Mouse (Mus musculus) kidney, postnatal 4 days (tissue): ENCODE measurements around the gene Snx17.

Experiments used
- DNase-seq, 2 experiments: peaks; one replicate each; pipeline ENCODE4 v3.0.0; 2021; ENCODE audit warnings: mixed read lengths in 2 of 2

The Snx17 gene

DNA sequence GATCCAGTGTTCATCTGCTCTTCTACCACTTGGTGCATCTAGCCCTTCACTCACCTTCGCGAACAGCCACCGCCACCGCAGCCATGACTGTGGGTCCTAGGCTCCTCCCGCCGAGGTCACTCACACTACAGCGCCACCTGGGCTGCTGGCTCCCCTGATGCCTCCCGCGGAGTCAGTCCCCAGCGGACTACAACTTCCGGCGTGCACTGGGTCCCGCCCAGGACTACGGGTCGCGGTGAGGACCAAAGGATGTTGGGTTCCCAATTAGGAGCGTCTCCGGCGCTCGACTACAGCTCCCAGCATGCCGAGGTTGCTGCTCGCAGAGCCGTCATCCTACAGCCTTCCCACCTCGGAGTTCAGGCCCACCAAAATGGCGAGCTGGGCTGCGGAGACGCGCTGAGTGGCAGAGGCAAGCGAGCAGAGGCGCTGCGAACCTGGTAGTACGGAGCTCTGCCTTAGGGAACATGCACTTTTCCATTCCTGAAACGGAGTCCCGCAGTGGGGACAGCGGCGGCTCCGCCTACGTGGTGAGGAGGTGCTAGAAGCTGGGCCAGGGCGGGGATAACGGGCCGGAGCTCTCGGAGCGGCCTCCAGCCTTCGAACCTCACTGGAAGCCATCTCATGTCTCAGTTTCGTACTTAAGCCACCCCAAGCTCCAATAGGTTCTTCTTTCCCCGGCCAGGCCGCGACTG, at the start of gene Snx17, which contains the start of gene Eif2b4:
Gene Snx17, plus strand, starts transcription at position 289 of the 692 bp plus-strand sequence.
Gene Eif2b4, minus strand, starts transcription at position 492 of the 692 bp plus-strand sequence.
- DNase-seq: peak; percentile 99

DNA sequence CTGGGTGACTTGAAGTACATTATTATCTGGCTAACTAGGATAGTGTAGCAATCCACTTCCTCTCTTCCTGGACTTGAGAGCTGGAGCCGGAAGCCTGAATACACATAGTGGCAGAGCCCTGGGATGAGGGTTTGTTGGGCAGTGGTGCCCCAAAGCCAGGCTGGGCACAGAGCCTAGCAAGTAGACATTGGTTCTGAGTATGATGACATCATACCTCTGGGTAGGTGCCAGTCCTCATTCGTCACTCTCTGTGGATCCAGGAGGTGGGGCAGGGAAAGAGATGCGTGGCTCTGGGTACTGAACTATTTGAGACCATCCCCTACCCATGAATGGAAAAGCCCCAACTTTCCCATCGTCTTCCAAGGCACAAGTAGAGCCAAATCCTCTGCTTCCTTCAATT, 43.2 kb upstream of the Snx17 start:
- DNase-seq: no peak

DNA sequence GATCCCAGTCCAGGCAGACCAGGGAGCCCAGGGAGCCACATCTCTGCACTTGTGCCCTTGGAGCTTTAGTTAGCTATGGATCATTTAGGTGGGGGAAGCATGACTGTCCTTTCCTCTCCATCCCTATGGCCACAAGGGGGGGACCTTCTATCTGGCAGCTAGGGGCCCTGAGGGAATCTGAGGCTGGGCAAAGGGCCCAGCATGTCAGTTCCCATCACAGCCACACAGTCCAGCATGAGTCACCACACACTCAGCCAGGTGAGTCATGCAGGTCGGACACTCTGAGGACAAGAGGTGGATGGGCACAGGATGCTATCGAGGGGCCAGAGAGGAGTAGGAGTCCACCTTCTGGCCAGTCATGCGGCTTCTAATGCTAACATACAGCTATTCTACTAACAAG, 41.3 kb upstream of the Snx17 start:
- peak; percentile 7 to 14 for DNase-seq

DNA sequence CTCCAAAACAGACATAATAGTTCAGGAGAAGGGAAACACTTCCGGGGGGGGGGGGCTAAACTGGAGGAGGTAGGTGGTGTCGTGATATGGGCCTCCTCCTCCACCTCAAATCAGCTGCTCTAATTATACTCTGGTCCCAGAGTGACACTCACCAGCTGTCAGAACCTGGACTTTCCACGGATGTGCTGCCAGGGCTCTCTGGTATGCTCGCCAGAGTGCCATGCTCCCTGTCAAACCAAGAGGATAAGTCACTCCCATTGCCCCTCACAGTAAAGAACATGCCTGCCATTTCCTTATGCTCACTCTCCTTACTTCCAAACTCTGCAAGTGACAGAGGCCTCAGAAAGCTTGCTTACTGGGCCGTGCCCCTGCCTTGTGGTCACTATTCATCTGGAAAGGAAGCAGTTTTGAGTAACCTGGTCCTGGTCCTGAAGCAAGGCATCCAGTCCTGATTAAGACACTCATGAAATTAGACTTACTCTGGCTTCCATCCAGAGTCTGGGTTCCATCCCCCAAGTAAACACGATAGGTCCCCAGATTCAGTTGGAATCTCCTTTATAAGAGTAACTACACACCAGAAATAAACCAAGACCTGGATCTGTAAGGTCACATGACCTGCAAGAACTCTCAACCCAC, 39.4 kb upstream of the Snx17 start:
- DNase-seq: peak; percentile 19 to 28

DNA sequence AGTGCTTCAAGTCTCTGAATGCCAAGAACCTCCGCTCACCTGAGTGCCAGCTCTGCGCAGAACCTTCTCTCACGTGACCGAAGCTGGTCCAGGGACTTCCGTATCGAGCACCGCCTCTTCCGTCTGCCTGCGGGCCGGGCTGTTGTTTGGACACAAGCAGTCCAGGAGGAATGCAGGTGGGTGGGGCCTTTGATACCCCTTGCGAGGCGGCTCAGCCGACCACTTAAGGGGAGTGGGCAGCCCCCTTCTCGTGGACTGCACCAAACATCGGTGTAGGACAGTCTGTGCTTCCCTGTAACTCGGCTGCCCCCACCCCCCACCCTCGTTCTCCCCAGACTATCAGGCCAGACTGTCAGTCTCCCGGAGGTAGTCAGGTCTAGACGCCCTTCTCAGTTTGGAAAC, 38.9 kb upstream of the Snx17 start, which contains the start of gene Mpv17:
Gene Mpv17, minus strand, starts transcription at position 100 of the 402 bp plus-strand sequence.
- peak; percentile 85 to 92 for DNase-seq

DNA sequence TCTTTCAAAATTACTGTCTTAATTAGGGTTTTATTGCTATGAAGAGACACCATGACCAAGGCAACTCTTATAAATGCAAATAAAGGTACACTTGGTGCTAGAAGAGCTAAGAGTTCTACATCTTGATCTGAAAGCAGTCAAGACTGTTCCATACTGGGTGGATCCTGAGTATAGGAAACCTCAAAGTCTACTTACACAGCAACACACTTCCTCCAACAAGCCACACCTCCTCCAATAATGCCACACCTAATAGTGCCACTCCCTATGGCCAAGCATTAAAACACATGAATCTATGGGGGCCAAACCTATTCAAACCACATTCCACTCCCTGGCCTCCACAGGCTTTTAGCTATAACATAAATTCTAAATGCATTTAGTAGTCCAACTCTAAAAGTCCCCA, 30.6 kb upstream of the Snx17 start:
- no peak for DNase-seq

DNA sequence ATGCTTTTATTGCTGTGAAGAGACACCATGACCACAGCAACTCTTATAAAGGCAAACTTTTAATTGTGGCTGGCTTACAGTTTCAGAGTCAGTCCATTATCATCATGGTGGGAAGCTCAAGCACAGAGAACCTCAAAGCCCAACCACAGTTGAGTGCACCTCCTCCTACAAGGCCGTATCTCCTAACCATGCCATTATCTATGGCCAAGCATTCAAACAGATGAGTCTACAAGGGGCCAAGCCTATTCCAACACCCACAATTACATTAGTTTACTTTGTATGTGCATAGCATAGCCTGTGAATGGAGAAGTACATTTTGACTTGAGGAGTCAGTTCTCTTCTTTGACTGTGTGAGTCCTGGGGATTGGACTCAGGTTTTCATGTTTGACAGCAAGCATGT, 28.1 kb upstream of the Snx17 start:
- DNase-seq: no peak

DNA sequence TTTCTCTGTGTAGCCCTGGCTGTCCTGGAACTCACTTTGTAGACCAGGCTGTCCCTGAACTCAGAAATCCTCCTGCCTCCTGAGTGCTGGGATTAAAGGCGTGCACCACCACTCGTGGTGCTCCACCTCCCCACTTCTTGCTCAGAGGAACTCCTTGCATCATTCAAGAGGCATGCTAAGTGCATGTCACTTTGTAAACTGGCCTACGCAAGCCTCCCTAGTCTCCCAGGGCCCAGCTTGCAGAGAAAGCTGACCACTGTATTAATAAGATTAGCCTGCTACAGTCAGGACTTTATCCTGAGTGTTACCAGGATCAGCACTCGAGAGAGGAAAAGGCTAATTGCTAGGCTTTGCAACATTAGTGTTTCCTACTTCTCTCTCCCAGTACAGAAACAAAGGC, 24.4 kb upstream of the Snx17 start:
- no peak for DNase-seq

DNA sequence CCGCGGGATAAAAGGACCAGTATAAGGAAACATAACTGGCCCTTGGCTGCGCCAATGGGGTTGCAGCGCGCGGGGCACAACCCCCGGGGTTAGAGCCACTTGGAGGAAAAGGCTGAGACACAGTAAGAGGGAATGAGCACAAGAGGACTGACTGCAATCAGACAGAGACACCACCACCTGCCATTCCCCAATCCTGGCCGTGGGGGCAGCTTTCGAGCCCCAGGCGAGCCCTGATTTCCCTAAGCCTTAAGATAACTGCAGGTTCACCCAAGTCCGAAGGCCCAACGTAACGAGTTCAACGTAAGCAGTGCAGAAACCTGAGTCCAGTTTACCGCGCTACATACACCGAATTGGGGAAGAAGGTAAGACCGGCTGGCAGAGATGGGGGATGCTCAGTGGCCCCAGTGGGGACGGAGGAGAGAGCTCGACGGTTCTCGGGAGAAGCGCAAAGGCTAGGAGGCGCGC, 13.7 kb upstream of the Snx17 start:
- DNase-seq: peak; percentile 40 to 62

DNA sequence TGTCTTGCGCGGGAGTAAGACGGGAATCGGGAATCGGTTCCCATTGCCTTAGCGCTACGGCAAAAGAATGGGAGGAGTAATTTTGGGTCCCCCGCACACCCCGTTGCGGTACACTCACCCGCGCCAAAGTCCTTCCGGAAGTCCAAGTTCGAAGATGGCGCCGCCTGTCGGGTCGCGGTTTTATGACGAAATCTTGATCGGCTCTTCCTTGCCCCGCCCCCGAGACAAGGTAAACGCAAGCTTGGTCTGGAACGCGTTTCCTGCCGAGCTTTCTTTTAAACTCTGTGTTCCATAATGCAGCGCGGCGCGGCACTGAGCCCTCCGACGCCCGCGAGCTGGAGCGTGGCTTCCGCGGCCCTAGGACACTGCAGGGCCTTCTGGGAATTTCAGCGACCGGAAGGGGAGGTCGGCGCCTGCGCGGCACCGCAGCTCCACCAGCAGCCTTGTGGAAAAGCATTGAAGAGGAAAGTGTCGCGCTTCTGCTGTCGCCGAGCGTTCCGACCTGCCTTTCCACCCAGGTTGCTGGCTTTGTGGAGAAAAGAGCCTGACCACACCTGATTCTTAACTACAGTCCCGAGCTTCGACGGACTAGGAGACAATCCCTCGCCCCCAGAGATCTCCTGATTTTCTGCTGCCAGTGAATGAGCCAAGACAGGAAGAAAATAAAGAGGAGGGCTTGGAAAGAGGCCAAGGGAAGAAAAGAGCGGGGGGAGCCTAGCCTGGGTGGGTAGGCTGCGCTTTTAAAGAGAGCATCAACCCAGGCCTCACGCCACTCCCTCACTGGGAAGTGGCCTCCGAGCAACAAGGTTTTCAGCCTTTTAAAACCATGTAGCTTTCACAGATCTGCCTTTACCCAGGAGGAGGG, 13.0 kb upstream of the Snx17 start, which contains the start of the genes Gm29609 and Gtf3c2:
Gene Gm29609, minus strand, starts transcription at position 146 of the 865 bp plus-strand sequence.
Gene Gtf3c2, minus strand, starts transcription at position 379 of the 865 bp plus-strand sequence.
- peak; percentile 95 to 97 for DNase-seq

DNA sequence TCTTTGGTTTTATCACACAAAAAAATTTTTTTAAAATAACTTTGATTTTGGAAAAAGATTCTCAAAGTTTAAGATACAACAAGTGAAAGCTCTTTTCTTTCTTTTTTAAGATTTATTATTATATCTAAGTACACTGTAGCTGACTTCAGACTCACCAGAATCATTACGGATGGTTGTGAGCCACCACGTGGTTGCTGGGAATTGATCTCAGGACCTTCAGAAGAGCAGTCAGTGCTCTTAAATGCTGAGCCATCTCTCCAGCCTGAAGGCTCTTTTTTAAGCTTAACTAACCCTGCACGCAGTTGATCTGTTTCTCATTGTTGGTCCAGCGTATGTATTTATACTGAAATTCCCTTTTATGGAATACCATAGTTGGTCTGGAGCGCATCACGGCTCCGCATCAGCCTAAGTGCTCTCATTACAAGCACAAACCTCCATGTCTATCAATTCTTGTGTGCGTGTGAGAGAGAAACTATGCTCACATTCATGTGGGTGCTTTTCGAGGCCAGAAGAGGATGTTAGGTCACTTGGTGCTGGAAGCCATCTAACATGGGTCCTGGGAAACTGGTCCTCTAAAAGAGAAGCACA, 11.8 kb upstream of the Snx17 start:
- DNase-seq: no peak

DNA sequence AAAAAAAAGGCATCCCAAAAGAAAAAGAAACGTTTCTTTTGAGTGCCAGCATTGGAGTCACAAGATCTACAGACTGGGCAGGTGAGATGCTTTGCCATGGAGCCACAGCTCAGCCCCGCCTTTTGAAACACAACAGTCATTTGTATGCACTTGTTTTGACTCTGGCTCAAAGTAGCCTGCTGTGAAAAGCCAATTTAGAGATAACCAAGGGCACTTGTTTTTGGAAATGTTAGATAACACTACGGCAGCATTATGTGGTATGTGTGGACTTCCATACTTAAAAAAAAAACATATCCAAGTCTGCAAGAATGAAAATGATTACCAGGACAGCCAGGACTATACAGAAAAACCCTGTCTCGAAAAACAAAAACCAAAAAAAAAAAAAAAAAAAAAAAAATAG, 9.3 kb upstream of the Snx17 start:
- no peak for DNase-seq

DNA sequence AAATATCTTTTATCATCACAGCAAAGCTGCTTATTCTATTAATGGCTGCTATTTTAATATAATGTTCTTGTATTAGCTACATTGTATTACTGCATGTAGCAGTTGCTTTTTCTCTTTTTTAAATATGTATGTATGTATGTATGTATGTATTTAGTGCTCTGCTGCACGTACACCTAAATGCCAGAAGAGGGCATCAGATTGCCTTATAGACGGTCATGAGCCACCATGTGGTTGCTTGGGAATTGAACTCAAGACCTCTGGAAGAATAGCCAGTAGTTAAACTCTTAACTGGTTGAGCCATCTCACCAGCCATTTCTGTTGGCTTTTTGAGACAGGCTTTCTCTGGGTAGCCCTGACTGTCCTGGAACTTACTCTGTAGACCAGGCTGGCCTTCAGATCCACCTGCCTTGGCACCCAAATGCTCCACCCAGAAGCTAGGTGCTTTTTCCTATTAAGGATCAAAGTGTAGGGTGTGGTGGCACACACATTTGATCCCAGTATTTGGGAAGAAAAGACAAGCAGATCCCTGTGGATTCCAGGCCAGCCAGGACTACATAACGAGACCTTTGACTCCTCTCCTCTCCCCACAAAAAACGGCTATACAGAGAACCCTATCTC, 4.7 kb upstream of the Snx17 start:
- DNase-seq: no peak

DNA sequence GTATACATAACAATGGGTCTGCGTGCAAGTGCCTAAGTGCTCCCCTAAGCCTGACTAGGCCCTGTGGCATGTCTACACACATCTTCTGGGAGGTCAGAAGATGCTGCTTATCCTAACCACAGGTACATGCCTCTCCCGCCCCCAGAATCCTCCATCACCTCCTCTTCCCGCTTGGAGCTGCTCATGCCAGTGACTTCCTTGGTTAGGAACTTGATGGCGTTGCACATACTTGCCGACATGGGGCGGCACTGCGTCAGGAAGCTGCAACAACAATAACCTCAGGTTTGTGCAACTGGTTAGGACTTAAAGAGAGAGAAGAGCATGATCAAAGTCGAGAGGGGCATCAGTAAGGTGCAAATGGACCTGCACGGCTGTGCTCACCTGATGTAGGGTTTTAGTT, 2.8 kb upstream of the Snx17 start:
- no peak for DNase-seq

DNA sequence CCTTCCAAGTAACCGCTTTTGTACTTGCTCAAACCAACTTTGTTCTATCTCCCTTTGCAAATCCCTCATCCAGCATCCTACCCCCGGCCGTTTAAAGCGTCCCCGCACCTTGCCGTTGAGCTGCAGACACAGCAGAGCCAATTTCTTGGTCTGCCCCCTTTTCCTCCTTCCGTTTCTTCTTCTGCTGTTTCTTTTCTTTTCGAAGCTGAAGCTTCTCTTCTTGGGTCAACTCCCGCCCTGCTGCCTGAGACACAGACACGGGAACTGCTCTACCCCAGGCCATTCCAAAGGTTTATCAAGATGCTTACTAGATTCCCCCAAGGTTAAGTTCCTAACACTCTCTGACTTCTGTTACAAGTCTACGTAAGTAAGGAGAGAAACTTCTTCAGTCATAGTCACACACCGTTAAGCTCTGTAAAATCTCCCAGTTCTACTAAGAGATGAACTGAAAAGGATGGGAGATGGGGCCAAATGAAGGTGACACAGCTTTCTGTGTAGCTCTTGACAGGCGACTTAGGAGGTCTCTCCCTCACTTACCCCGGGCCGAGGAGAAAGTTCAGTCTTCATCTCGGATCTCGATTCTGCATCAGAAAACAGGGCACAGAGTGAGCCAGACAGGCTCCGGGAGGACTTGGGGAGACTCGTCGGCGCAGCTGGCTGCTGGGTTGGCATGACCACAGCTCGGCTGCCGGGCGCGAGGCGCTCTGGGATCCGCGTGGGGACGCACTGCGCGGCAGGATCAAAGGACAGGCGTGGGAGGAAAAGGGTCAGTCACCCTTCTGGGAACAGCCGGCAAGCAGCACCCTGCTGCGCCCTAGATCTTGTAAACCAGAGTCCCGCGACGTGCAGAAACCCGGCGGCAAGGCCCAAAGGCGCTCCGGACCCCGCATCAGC, 735 bp upstream of the Snx17 start:
- DNase-seq: peak; percentile 81 to 89

DNA sequence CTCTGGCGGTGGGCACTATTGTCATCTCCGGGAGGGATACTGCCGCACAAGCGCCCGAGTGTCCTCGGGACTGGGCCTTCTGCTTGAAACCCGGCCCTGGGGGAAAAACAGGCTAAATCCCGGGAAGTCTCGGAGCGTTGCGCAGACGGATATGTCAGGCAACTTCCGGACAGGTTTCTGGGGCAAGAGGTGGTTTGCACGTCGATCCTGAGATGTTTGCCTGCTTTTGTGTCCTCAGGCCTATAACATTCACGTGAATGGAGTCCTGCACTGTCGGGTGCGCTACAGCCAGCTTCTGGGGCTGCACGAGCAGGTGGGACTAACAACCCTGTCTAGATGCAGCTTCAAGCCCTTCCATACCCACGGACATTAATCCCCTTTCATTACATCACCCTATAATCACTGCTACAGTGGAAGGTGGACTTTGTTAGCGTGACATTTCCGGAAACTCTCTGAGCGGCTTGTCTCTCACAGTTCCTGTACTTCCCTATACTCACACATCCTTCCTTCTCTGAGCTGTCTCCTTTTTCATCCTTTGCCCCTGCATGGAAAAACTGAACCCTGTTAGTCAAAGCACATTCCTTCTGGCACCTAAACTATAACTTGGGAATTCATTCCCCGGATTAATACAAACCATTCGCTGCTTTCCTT, 729 bp downstream of the Snx17 start:
- DNase-seq: no peak

DNA sequence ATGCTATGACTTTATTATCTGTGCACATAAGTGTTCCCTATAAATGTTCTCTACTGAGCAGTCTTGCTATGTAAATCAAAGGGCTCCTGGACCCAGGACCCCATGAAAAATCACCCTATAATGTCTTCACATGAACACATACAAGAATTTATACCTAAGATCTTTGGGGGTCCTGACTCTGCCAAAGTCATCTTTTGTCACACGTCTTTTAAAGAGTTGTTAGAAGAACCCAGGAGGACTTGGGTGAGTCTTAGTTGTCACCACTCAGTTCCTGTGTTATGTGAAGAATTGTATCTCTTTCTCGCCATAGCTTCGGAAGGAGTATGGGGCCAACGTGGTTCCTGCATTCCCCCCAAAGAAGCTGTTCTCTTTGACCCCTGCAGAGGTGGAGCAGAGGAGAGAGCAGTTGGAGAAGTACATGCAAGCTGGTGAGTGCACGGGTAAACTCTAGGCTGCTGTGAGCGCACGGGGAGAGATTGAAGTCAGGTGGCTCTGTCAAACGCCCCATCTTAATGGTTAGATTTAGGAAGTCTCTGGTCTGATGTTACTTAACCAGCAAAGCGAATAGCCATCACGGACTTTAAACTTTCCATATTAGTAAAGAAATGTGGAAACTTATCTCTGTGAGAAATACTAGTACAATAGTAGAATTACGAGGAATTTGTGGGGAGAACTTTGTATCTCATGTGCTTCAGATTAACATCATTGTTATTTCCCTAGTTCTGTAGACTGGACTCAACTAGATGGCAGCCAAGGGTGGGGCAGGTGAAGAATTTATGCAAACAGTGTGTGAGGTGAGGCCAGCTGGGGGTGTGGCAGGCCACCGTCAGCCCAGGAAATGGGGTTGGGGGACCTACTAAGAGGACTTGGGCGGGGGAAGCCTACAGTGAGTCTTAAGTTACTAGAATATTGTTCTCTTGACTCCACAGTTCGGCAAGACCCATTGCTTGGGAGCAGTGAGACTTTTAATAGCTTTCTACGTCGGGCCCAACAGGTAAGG, 1.8 kb downstream of the Snx17 start:
- DNase-seq: no peak

DNA sequence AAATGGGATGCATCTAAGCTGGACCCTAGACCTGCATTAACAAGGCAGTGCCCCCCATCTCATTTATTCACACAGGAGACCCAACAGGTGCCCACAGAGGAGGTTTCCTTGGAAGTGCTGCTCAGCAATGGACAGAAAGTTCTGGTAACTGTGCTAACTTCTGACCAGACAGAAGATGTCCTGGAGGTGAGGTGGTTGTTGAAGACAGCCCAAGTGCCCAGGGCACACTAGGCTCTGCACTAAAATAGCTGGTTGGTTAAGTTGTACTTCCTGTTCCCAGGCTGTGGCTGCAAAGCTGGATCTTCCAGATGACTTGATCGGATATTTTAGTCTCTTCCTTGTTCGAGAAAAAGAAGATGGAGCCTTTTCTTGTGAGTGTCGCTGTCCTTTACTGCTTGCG, 2.6 kb downstream of the Snx17 start:
- DNase-seq: no peak

DNA sequence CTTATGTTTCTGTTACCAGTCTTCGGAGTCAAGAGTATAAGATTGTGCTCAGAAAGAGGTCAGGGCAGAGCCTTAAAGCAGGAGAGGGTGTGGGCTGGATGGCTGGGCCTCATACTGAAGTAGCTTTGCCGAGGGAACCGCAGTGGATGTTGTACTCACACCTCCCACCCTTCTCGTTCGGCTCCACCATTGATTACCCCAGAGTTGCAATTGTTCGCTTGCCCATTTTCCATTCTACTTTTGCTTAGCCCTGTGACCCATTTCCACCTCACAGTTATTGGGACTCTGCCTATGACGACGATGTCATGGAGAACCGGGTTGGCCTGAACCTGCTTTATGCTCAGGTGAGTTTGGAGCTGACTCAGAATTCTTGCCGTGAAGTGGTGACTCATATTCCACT, 3.2 kb downstream of the Snx17 start:
- DNase-seq: no peak
